Mouse (Mus musculus) large intestine, adult 2 months (tissue): ENCODE measurements at regions not wholly inside any gene's neighbourhood (a gene's known extent, or its start where the extent isn't known, plus 50 kb on each side); places are given as distances from the start of the nearest gene placed in this dataset.
"Not testable (repeated sequence)": the region's sequence is repeated elsewhere in the genome, so short reads cannot be mapped to it uniquely, and the experiment has no call there.

Experiments used
- DNase-seq: peaks from one replicate; pipeline ENCODE4 v3.0.0-alpha.2; 2012; ENCODE audit warnings: low read depth, low spot score
- WGBS: fragments of 180-500 bp; shearing (Covaris S2); methylation state at CpG from one replicate; pipeline ENCODE4 v1.1.7; 2018; 5-methylcytosine and 5-hydroxymethylcytosine counted together

DNA sequence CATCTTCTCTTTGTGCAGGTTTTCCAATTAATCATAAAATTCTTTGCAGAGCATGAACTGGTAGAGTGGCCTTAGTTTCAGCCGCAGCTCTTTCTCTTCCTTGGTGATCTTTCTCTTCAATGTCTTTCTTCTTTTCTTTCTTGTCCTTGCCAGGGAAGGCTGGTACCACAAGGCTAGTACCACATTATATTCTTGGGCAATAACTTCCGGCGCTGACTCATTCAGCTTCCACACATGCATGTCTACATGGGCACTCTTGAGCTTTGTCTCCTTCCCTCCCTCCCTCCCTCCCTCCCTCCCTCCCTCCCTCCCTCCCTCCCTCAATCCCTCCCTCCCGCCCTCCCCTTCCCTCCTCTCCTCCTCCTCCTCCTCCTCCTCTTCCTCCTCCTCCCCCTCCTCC is 98.1 kb upstream of the Pwp1 start:
- DNase-seq, result not testable (repeated sequence)
- WGBS, result 82% methylated on average over 3 of the region's 4 CpGs

DNA sequence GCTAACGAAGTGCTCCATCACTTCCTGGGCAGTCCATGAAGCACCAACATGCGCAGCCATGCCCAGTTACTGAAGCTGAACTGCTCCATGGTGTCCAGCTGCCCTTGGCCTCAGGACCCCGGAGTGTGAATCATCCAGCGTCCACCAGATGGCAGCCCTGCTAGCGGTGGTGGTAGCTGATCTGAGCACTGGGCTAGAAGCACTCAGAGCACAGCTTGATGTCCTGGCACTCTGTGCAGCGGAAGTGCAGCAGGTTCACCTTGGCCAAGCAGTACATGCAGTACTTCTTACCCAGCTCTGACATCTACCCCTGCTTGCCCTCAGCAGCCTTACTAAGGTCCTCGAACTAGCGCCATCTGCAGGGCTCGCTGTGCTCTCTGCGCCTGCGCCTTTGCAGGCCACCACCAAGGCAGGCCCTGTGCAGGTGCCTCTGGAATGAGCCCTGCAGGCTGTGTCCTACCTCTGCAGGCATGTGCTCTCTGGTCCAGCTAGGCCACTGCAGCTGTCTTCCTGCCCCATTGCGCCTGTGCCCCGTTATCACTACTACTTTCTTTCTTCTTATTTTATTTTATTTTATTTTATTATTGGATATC is 97.4 kb upstream of the Pwp1 start:
- 43% methylated on average over 13 of the region's 13 CpGs for WGBS
- DNase-seq, result not testable (repeated sequence)

DNA sequence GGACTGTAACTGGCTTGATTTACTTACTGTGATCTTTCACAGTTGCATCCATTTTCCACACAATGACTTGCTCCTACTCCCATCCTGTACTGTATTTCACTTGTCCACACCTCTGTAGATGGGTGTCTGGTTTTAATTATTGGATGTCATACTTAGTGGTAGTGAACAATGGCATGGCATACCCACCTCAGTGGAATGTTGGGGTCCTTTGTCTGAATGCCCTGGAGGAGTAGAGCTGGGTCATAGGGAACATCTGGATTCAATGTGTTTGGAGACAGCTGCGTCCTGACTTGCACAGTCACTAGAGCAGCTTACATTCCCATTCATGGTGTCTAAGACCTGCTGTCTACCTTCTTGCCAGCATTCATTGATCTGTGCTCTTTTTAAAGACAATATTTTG is 91.5 kb upstream of the Pwp1 start:
- DNase-seq, result no peak
- 94% methylated on average over 1 of the region's 1 CpGs for WGBS

DNA sequence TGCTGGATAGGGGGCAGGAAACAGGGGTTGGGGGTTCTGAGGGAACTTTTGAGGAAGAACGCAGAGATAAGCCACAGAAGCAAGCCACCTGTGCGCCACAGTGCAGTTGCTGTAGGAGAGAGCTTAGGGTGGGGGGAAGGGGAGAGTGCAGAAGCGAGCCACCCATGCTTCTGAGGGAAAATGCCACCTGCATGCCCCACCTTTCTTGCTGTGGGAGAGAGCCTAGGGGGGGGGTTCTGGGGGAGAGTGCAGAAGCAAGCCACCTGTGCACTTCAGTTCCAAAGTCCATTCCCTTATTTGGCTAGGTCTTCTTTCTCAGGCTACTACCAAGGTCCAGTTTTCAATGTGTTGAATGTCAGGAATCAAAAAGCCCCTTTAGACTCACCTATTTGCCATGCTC is 90.3 kb upstream of the Pwp1 start:
- WGBS, result 17% methylated on average over 3 of the region's 3 CpGs
- peak; percentile 8 for DNase-seq

DNA sequence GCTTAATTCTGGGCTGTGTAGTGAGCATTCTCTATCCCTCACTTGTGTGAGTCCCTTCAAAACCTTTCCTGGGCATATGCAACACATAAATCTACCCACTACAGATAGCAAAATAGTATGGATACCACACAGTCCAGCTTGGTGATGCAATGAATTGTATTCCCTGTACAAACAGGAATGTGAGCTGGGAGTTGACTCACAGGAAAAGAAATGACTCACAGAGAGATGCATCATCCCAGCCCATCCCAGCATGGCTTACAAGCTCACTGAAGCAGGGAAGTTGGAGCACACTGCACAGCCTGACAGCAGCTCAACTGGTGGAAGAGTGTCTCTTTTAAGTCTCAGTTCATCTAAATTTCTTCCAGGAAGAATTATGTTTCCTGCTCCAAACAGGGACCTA is 89.7 kb upstream of the Pwp1 start:
- not testable (repeated sequence) for DNase-seq

DNA sequence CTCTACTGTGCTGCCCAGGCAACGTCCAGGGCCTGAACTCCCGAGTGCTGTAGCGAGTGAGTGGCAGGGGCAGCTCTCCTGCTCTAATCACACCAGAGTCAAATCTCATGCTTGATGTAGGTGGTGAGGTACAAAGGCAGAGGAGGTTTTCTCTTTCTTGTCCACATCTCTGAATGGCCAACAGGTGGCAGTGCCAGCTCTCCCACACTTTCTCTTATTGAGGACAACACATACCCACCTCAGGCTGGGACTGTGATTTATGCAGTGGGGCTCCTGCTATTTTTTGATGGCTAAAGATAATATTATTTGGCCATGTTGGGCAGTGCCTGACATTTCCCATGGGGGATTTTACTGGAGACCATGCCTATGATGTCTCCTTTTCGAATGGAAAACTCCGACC is 87.3 kb upstream of the Pwp1 start:
- no peak for DNase-seq
- 88% methylated on average over 5 of the region's 5 CpGs for WGBS

DNA sequence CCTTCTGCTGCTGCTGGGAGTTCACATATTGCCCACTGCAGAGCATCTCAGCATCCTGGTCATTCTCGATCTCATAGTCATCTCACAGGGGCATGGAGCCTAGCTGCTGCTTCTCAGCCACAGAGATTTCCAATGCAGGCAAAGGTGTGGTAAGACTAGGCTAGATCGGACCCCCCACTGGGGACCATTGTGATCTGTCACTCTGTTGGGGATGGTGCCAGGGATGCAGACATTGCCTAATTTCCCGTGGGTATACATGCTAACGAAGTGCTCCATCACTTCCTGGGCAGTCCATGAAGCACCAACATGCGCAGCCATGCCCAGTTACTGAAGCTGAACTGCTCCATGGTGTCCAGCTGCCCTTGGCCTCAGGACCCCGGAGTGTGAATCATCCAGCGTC is 83.9 kb upstream of the Pwp1 start:
- WGBS, result 62% methylated on average over 7 of the region's 7 CpGs
- DNase-seq, result not testable (repeated sequence)

DNA sequence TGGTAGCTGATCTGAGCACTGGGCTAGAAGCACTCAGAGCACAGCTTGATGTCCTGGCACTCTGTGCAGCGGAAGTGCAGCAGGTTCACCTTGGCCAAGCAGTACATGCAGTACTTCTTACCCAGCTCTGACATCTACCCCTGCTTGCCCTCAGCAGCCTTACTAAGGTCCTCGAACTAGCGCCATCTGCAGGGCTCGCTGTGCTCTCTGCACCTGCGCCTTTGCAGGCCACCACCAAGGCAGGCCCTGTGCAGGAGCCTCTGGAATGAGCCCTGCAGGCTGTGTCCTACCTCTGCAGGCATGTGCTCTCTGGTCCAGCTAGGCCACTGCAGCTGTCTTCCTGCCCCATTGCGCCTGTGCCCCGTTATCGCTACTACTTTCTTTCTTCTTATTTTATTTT is 83.5 kb upstream of the Pwp1 start:
- not testable (repeated sequence) for DNase-seq
- WGBS, result 52% methylated on average over 8 of the region's 8 CpGs

DNA sequence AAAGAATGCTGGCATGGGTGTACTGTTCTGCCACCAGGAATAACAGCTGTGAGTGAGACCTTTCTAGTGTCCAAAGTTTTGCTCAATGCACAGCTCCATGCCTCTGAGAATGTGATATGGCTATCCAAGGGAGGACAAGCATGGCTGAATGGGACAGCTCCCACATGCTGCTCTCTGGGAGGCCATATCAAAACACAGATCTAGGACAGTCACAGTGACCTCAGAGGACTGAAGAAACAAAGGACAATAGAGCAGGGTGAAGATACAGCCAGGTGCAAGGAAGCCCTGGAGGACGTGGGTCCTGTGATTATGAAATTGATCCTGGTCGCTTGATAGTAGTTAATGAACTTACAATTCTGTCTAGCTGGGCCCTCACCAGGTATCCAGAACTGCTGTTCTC is 79.7 kb upstream of the Pwp1 start:
- DNase-seq, result not testable (repeated sequence)
- 64% methylated on average over 2 of the region's 2 CpGs for WGBS

DNA sequence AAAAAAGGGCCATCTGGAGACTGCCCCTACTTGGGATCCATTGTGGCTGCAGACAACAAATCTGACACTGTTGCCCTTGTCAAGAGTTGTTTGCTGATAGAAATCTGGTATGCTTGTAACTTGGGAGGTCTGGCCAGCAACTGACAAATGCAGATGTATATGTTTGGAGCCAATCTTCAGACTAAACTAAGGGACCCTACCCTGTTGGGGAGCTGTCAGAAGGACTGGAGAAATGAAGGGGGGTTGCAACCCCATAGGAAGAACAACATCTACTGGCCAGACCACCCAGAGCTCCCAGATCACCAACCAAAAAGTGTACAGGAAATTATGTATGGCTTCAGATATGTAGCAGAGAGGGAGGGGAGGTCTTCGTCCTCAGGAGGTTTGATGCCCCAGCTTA is 54.3 kb upstream of the Pwp1 start:
- WGBS, result 61% methylated on average over 1 of the region's 1 CpGs
- DNase-seq, result no peak
